ENCODE assay signal across 21 mouse cellular contexts in the genomic region with DNA sequence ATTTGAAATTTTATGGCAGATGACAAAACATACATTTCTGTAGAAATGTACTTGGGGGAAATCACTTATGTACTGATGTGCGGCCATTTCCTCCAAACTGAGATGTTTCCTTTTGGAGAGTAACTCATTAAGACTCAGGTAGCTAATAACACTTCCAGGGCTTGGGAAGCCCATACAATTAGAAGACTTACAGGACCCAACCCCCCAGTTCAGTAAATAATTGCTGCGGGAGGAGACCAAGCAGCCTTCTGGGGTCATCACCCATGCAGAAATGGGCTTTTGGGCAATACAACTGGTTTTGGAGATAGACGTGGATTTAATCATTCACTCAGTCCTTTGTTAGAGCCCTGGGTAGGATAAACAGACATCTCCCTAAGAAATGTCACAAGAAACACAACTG. TPM values are rescaled to one million over a fixed set of nuclear protein-coding genes. Genes with fewer than 3 reads are reported as not detected.
A peak's percentile ranks its signal among the peaks of the same experiment; 100 is the strongest.
DNase-seq lines count a peak whose midpoint lies in the region; ATAC-seq lines count a peak whose summit lies in the region.
"Had no signal": no experiment of that assay in that cellular context is flagged by ENCODE, and none has a peak within 500 bp of the region (broad histone marks: within the 10 kb centered on the region; RNA-seq: fewer than 3 reads in every experiment).

No protein-coding gene starts in this region.

- H3K36me3 ChIP-seq in kidney, embryonic 15.5 days: no peaks in the 10 kb centered on the region
- H3K36me3 ChIP-seq in kidney, embryonic 16.5 days (ENCODE audit: insufficient read depth, low read length): no peaks in the 10 kb centered on the region
- H3K36me3 ChIP-seq: G1E had no signal

- no peak overlapping the region for H3K4me2 ChIP-seq in kidney, embryonic 15.5 days
- H3K4me2 ChIP-seq in kidney, embryonic 16.5 days (replicated peaks; ENCODE audit: low read depth, low read length): no peak overlapping the region

- peak; percentile 59; the same call in 1 of the 2 replicates for ATAC-seq in kidney, embryonic 15.5 days (replicated peaks; ENCODE audit: low FRiP score)
- peak; percentile 69; the same call in 1 of the 2 replicates for ATAC-seq in kidney, embryonic 16.5 days (ENCODE audit: low FRiP score, low TSS enrichment)
- ATAC-seq: activated CD4-positive, CD25-positive, alpha-beta regulatory T cell, adult 4 months; CD4-positive, CD25-positive, alpha-beta regulatory T cell, adult 4 months; Patski had no signal

- H3K4me3 ChIP-seq in kidney, embryonic 15.5 days (replicated peaks): no peak overlapping the region
- H3K4me3 ChIP-seq in kidney, embryonic 16.5 days (ENCODE audit: low read length): no peak overlapping the region

- no peaks in the 10 kb centered on the region for H3K27me3 ChIP-seq in kidney, embryonic 15.5 days
- no peaks in the 10 kb centered on the region for H3K27me3 ChIP-seq in kidney, embryonic 16.5 days (ENCODE audit: insufficient read depth, low read length)
- H3K27me3 ChIP-seq: CH12.LX had no signal

- H3K27ac ChIP-seq in kidney, embryonic 15.5 days: no peak overlapping the region
- H3K27ac ChIP-seq in kidney, embryonic 16.5 days (ENCODE audit: low read length): 0 out of 2 replicates have a peak overlapping the region, but pooled peaks have one; percentile 7

- DNase-seq in kidney, postnatal 36 days: no peak
- DNase-seq in kidney, postnatal 25 days: no peak
- DNase-seq: adrenal gland, adult 2 months; adrenal gland, adult 8-10 months; adrenal gland, postnatal 10 days; adrenal gland, postnatal 14 days; adrenal gland, postnatal 25 days; adrenal gland, postnatal 36 days; B cell, adult 2 months; cerebellum, adult 11 months; cerebellum, adult 11-12 months; cerebellum, adult 18-20 months had no signal

- H3K4me1 ChIP-seq in kidney, embryonic 15.5 days: 0 out of 2 replicates have a peak, but pooled peaks cover 4% of the 10 kb centered on the region
- peaks cover 2% of the 10 kb centered on the region; the same call in 1 of the 2 replicates for H3K4me1 ChIP-seq in kidney, embryonic 16.5 days (ENCODE audit: insufficient read depth, low read length)

- 61% methylated on average over 3 of the region's 3 CpGs for WGBS in kidney, embryonic 15.5 days
- 61% methylated on average over 3 of the region's 3 CpGs for WGBS in kidney, embryonic 16.5 days

- no peak overlapping the region for H3K9ac ChIP-seq in kidney, embryonic 15.5 days
- H3K9ac ChIP-seq in kidney, embryonic 16.5 days (replicated peaks; ENCODE audit: low read length): no peak overlapping the region

- H3K9me3 ChIP-seq in kidney, embryonic 15.5 days (replicated peaks): no peaks in the 10 kb centered on the region
- H3K9me3 ChIP-seq in kidney, embryonic 16.5 days (ENCODE audit: low read length): 0 out of 2 replicates have a peak, but pooled peaks cover 1% of the 10 kb centered on the region
- H3K9me3 ChIP-seq: G1E had no signal

RNA-seq across cellular contexts. Expression of a gene that starts 20.0 kb away (rescaled TPM):
- polyA plus RNA-seq in kidney, embryonic 15.5 days (2015; fragmentation: Nextera tagmentation; extraction: Ambion mirVana): 68.9 and 70.2 TPM in 2 replicates
- 76.3 and 81.1 TPM in 2 replicates for polyA plus RNA-seq in kidney, embryonic 16.5 days (2015; fragmentation: Nextera tagmentation; extraction: Ambion mirVana)

RNA-seq across cellular contexts. Expression of a gene that starts 22.8 kb away (rescaled TPM):
- 0.91 and 1.3 TPM in 2 replicates for polyA plus RNA-seq in kidney, embryonic 15.5 days (2015; fragmentation: Nextera tagmentation; extraction: Ambion mirVana)
- polyA plus RNA-seq in kidney, embryonic 16.5 days (2015; fragmentation: Nextera tagmentation; extraction: Ambion mirVana): 1.5 and 1.7 TPM in 2 replicates
- polyA plus RNA-seq: activated CD4-positive, CD25-positive, alpha-beta regulatory T cell, adult 4 months; adrenal gland, adult 2 months; CD4-positive, CD25-positive, alpha-beta regulatory T cell, adult 4 months; G1E had no signal

RNA-seq across cellular contexts. Expression of a gene that starts 48.8 kb away (rescaled TPM):
- not detected in 2 replicates for polyA plus RNA-seq in kidney, embryonic 15.5 days (2015; fragmentation: Nextera tagmentation; extraction: Ambion mirVana)
- polyA plus RNA-seq in kidney, embryonic 16.5 days (2015; fragmentation: Nextera tagmentation; extraction: Ambion mirVana): not detected in 2 replicates
- polyA plus RNA-seq: activated CD4-positive, CD25-positive, alpha-beta regulatory T cell, adult 4 months; adrenal gland, adult 2 months; brain, embryonic 14.5 days; C2C12; CD4-positive, CD25-positive, alpha-beta regulatory T cell, adult 4 months; G1E; Patski had no signal
